Comparison of ENCODE assay signal across 8 mouse cellular contexts in the genomic region with DNA sequence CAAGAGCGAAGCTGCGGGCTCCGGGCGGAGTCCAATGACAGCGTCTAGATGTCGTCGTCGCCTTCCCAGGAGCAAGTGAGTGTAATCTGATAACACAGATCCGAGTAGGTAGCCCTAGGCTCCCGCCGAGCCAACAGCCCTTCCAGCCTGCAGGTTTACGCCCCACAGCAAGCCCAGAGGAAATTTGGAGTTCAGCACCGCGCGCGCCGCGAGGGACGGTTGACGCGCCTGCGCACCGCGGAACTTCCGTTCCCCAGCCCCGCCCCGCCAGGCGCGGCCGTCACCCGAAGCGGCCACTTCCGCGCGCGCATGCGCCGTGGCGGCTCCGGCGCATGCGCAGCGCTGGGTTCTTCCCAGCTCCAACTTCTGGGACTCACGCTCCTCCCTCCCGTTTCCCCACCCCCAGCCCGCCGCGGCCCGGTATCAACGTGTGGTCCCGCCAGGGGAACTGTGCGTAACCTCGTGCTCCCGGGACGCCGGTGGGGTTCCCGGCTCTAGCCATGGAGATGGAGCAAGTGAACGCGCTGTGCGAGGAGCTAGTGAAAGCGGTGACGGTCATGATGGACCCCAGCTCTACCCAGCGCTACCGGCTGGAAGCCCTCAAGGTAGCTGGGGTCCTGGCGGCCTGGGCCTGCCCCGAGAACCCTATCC. TPM values are rescaled to one million over a fixed set of nuclear protein-coding genes. Genes with fewer than 3 reads are reported as not detected.
DNase-seq lines count a peak whose midpoint lies in the region; ATAC-seq and TF ChIP-seq lines count a peak whose summit lies in the region.

A gene (minus strand): TSS at position 225 of the 651 bp plus-strand sequence.
A gene (plus strand): TSS at position 362 of the 651 bp plus-strand sequence.

- H3K27me3 ChIP-seq in G1E (ENCODE audit: insufficient read depth, low read length), result no peaks in the 10 kb centered on the region
- no peaks in the 10 kb centered on the region for H3K27me3 ChIP-seq in forebrain, postnatal 0 days (ENCODE audit: insufficient read depth, low read length)
- H3K27me3 ChIP-seq in lung, embryonic 15.5 days, result no peaks in the 10 kb centered on the region

- peaks cover 50% of the 10 kb centered on the region for H3K4me1 ChIP-seq in G1E (ENCODE audit: insufficient read depth, low read depth, low read length)
- H3K4me1 ChIP-seq in forebrain, postnatal 0 days (ENCODE audit: insufficient read depth), result peaks cover 20% of the 10 kb centered on the region
- peaks cover 28% of the 10 kb centered on the region for H3K4me1 ChIP-seq in lung, embryonic 15.5 days

- peak; percentile 88 for DNase-seq in G1E (ENCODE audit: low spot score)
- DNase-seq in cerebellum, adult 18-20 months, result peak; percentile 89 to 96
- DNase-seq in forebrain, postnatal 0 days, result peak; percentile 99
- peak; percentile 95 for DNase-seq in heart, postnatal 4 days
- DNase-seq in layer of hippocampus, adult 8-10 months (ENCODE audit: low spot score in 2 of 2), result peak; percentile 86 to 90
- DNase-seq in ovary, adult 18-20 months (ENCODE audit: low spot score), result peak; percentile 90
- DNase-seq in thymus, postnatal 0 days (ENCODE audit: low spot score), result peak; percentile 96

- H3K27ac ChIP-seq in forebrain, postnatal 0 days (ENCODE audit: low read depth, low read length), result peak within 1 kb of the TSS; percentile 79
- peak within 1 kb of the TSS; percentile 85 for H3K27ac ChIP-seq in lung, embryonic 15.5 days

- H3K9ac ChIP-seq in forebrain, postnatal 0 days, result peak within 1 kb of the TSS; percentile 75
- H3K9ac ChIP-seq in lung, embryonic 15.5 days, result peak within 1 kb of the TSS; percentile 79

- no peak for TF ChIP-seq CTCF in G1E (IDR thresholded peaks at IDR 0.05; ENCODE audit: low read depth, low read length)
- TF ChIP-seq CTCF in forebrain, postnatal 0 days (IDR thresholded peaks at IDR 0.05; ENCODE audit: low read depth), result no peak; the same call in 1 of the 2 replicates

- no peaks in the 10 kb centered on the region for H3K9me3 ChIP-seq in G1E (replicated peaks)
- no peaks in the 10 kb centered on the region for H3K9me3 ChIP-seq in forebrain, postnatal 0 days (ENCODE audit: low read length)
- H3K9me3 ChIP-seq in lung, embryonic 15.5 days, result no peaks in the 10 kb centered on the region

- H3K4me3 ChIP-seq in G1E (ENCODE audit: low read depth, low read length), result peak within 1 kb of the TSS; percentile 97
- peak within 1 kb of the TSS; percentile 99 for H3K4me3 ChIP-seq in forebrain, postnatal 0 days (ENCODE audit: low read depth, low read length)
- peak within 1 kb of the TSS; percentile 74 for H3K4me3 ChIP-seq in lung, embryonic 15.5 days

- H3K4me2 ChIP-seq in forebrain, postnatal 0 days (ENCODE audit: low read depth), result peak within 1 kb of the TSS; percentile 88
- peak within 1 kb of the TSS; percentile 80 for H3K4me2 ChIP-seq in lung, embryonic 15.5 days

- peak; percentile 74 for ATAC-seq in G1E (ENCODE audit: extremely low read depth, insufficient number of reproducible peaks, low FRiP score, poor library complexity, severe bottlenecking)
- ATAC-seq in forebrain, postnatal 0 days, result peak; percentile 96
- ATAC-seq in lung, embryonic 15.5 days (ENCODE audit: borderline replicate concordance, extremely low read depth, low FRiP score, low TSS enrichment), result peak; percentile 96

- H3K36me3 ChIP-seq in G1E (replicated peaks), result peaks cover 59% of the 10 kb centered on the region
- peaks cover 20% of the 10 kb centered on the region for H3K36me3 ChIP-seq in forebrain, postnatal 0 days (ENCODE audit: insufficient read depth)
- H3K36me3 ChIP-seq in lung, embryonic 15.5 days, result peaks cover 34% of the 10 kb centered on the region

- 1% methylated on average over 66 of the region's 66 CpGs for WGBS in forebrain, postnatal 0 days
- WGBS in lung, embryonic 15.5 days, result under 1% methylated on average over 61 of the region's 66 CpGs

RNA-seq across cellular contexts. Expression of the first gene that starts in this region (rescaled TPM):
- total RNA-seq in G1E (2014; fragmentation: Nextera tagmentation) (24.8 and 25.7 TPM in 2 replicates), G1E (2017) (33.3 and 34.6 TPM in 2 replicates)
- 2.2 and 2.8 TPM in 2 replicates for polyA plus RNA-seq in G1E (2012)
- 9.6 and 11.7 TPM in 2 replicates for total RNA-seq in forebrain, postnatal 0 days (2014; rRNA removed)
- polyA plus RNA-seq in forebrain, postnatal 0 days (2015; fragmentation: Nextera tagmentation; extraction: Ambion mirVana), result 3.1 and 4.7 TPM in 2 replicates
- total RNA-seq in heart, postnatal 4 days (2021), result 10 to 100 TPM; 20.3 to 21.7 TPM
- total RNA-seq in layer of hippocampus, adult 8-10 months (2022), result 1 to 10 TPM; 6.6 to 7.7 (median 6.9) TPM
- polyA plus RNA-seq in lung, embryonic 15.5 days (2015; fragmentation: Nextera tagmentation; extraction: Ambion mirVana), result 21.4 and 21.9 TPM in 2 replicates
- 21.5 and 24.0 TPM in 2 replicates for polyA plus RNA-seq in thymus, postnatal 0 days (2015; fragmentation: Nextera tagmentation; extraction: Ambion mirVana)

RNA-seq across cellular contexts. Expression of the second gene that starts in this region (rescaled TPM):
- total RNA-seq in G1E (2014; fragmentation: Nextera tagmentation), result 65.6 and 77.6 TPM in 2 replicates
- 50.9 and 55.3 TPM in 2 replicates for total RNA-seq in G1E (2017)
- 14.1 and 24.8 TPM in 2 replicates for polyA plus RNA-seq in G1E (2012)
- 52.6 and 61.5 TPM in 2 replicates for total RNA-seq in forebrain, postnatal 0 days (2014; rRNA removed)
- polyA plus RNA-seq in forebrain, postnatal 0 days (2015; fragmentation: Nextera tagmentation; extraction: Ambion mirVana), result 18.1 and 23.2 TPM in 2 replicates
- total RNA-seq in heart, postnatal 4 days (2021), result 10 to 100 TPM; 26.9 to 28.7 TPM
- 10 to 100 TPM; 39.5 to 54.2 (median 46.8) TPM for total RNA-seq in layer of hippocampus, adult 8-10 months (2022)
- 34.6 and 35.5 TPM in 2 replicates for polyA plus RNA-seq in lung, embryonic 15.5 days (2015; fragmentation: Nextera tagmentation; extraction: Ambion mirVana)
- 25.2 and 26.8 TPM in 2 replicates for polyA plus RNA-seq in thymus, postnatal 0 days (2015; fragmentation: Nextera tagmentation; extraction: Ambion mirVana)

Comparison
In these comparisons a context has a peak if more than half of its experiments do, and no peak if none do; other contexts are left out.
1. Peak in every context shown above with its lines: DNase-seq, ATAC-seq, H3K4me3 ChIP-seq and H3K27ac ChIP-seq.